Mouse (Mus musculus) kidney, adult 9 months (tissue): ENCODE results near the gene Igfbp7.

ENCODE experiments used
- DNase-seq: peaks from one replicate; pipeline ENCODE4 v3.0.0; 2022

Igfbp7 gene

GRCm38 (mm10) chr5:77330154-77330553 is 77.7 kb downstream of the Igfbp7 start:
- DNase-seq, result no peak

- no peak for DNase-seq
Measured at GRCm38 (mm10) chr5:77324936-77325335, 82.9 kb downstream of the Igfbp7 start.

DNA sequence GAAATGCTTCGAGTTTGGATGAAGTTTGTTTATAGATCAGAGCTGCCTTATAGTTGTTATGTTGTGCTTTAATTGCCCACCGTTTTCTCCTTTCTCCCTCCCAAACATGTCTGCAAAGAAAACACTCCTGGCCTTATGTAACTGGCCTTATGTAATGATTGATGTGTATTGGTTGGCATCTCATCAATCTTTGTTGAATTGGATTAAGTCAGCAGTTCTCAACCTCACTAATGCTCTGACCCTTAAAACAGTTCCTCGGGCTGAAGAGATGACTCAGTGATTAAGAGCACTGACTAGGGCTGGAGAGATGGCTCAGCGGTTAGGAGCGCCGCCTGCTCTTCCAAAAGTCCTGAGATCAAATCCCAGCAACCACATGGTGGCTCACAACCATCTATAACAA is 92.9 kb downstream of the Igfbp7 start:
- peak; percentile 19 for DNase-seq

- no peak for DNase-seq
Measured at GRCm38 (mm10) chr5:77314206-77314605, 93.6 kb downstream of the Igfbp7 start.

- peak; percentile 99 for DNase-seq
Measured at GRCm38 (mm10) chr5:77309924-77310772, 97.7 kb downstream of the Igfbp7 start, which contains the start of the genes Noa1 and Polr2b. Gene Noa1 (minus strand): TSS chr5:77310084. Gene Polr2b (plus strand): TSS chr5:77310147.

GRCm38 (mm10) chr5:77309051-77309906 is 98.6 kb downstream of the Igfbp7 start:
- DNase-seq, result peak; percentile 13

- DNase-seq, result no peak
Measured at GRCm38 (mm10) chr5:77307821-77308553, 99.9 kb downstream of the Igfbp7 start.

DNA sequence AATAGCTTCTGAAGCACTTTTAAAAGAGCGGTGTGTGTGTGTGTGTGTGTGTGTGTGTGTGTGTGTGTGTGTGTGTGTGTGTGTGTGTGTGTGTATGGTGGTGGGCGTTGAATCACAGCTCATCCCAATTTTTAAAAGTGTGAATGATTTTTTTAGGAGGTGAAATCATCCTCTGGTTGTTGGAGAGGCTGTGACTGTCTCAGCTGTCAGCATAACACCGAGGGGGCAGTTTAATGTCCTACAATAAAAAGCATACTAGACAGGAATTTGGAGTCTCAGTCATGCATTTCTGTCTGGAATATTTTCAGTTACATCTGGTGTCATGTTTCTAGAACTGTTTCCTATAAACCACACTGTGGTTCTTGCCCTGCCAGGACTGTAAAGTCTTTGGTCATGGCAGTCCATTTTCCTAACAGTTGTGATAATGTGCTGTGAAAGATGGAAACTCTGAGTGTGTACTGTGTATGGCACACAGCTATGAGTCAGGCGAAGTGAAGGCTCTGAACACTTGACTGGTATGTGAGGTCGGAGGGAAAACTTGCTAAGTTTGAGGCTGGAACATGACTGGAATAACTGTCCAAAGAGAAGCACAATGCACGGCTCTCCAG is 106.4 kb downstream of the Igfbp7 start:
- no peak for DNase-seq

DNA sequence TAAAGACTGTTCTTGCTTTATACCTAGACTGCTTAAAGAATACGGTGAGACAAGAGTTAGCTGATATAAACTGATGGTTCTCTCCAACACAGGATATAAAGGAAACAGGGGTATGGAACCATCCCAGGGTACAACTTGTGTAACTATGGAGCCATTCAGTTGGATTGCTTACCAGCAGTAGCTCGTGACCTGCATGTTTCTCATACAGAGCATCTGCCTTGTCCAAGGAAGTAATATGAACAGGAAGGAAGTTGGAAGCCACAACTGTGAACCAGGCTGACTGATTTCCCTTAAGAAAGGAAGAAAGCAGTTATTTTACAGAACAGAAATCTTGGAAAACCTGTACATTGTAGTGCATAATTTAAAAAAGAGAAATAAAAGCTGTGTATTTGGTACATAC is 108.4 kb downstream of the Igfbp7 start:
- DNase-seq, result no peak
